Mouse (Mus musculus) myocyte (in vitro differentiated cells): ENCODE results near the gene Nktr.

ENCODE experiments used
- CEBPB ChIP-seq: IDR thresholded peaks from 2 replicates; pipeline ENCODE4 v1.6.1; 2011; ENCODE audit warnings: mild to moderate bottlenecking, moderate library complexity; ENCODE audit not compliant: poor library complexity, insufficient read depth, severe bottlenecking
- POLR2A ChIP-seq: IDR thresholded peaks from one replicate; pipeline ENCODE4 v1.6.1; 2011; ENCODE audit warnings: low read depth, mild to moderate bottlenecking, control low read depth, moderate library complexity; ENCODE audit not compliant: insufficient read length
- POLR2AphosphoS2 ChIP-seq: IDR thresholded peaks from one replicate; pipeline ENCODE4 v1.6.1; 2011; ENCODE audit warnings: low read depth, control low read depth; ENCODE audit not compliant: insufficient read length

GRCm38 (mm10) chr9:121744051-121744450, 25.1 kb downstream of the Nktr start:
- TF ChIP-seq POLR2AphosphoS2 (no peak), POLR2A (no peak), CEBPB (no peak)
